Mouse (Mus musculus): ENCODE measurements around the gene Ankrd54.

- TF ChIP-seq MYOD1 (IDR thresholded peaks at IDR 0.05; ENCODE audit: control insufficient read depth in 1 of 3, insufficient read length in 2 of 3, low read depth in 2 of 3) (no peak), POLR2A (IDR thresholded peaks at IDR 0.05; ENCODE audit: insufficient read length, low read depth) (no peak)
These were observed 2.5 kb upstream of the Ankrd54 start for GRCm38 (mm10) chr15:79065086-79065770.

All from myocyte (in vitro differentiated cells).